Mouse (Mus musculus): ENCODE results near the gene Madcam1.
A peak's percentile ranks its signal among the peaks of the same experiment; 100 is the strongest.

Madcam1 gene

DNA sequence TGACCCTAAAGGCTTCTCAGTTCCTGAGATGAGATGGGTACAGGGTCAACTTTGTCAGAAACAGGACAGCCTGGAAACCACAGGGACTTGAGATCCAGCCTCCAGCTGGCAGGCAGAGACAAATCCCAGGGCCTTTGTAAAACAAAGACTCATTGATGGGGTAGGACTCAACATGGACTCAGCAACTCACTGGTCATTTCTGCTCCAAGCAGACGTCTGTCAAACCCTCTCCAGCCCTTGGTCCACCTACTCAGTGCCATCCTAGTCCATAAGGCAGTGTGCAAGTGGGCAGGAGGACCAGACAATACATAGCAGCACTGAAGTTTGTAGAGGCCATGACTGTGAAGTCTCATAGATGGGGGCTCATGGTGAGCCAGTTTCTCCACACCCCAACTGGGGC is 48.8 kb downstream of the Madcam1 start:
- no peak for DNase-seq

DNA sequence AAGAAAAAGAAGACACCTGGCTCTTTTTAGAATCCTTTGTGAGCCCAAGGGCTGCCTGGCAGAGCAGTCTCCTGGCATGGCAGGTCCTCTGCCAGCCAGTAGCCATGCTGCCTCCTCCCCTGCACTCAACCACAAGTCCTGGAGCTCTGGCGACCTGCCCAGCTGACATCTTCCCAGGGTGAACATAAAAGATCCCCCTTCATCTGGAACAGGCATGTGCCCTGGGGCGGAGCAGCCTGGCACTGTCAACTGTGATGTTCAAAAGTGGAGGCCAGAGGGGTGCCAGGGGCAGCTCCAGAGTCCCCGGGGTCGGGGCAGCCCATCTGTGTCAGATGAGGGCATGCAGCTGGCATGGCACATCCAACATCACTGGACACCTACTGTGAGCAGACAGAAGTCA is 50.6 kb downstream of the Madcam1 start:
- DNase-seq = no peak

DNA sequence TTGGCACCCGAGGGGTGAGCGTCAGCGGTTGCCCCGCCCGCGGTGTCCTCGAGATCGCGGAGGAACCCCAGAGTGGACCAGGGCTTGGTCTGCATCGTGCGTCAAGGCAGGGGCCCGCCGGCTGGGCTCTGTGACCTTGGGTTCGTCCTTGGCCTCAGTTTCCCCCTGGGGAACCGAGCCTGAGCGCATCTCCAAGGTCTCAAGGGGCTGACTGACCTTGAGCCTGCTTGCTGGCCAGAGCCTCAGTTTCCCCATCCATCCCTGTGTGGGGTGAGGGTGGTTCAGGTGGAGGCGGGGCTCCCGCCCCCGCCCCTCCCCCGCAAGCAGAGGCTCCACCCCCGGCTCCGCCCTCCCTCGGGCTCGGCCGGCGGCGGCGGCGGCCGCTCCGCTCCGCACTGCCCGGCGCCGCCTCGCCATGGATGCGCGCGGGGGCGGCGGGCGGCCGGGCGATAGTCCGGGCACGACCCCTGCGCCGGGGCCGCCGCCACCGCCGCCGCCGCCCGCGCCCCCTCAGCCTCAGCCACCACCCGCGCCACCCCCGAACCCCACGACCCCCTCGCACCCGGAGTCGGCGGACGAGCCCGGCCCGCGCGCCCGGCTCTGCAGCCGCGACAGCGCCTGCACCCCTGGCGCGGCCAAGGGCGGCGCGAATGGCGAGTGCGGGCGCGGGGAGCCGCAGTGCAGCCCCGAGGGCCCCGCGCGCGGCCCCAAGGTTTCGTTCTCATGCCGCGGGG is 52.1 kb downstream of the Madcam1 start, which contains the start of gene Hcn2:
Hcn2 (plus strand) TSS at position 381 of the 734 bp plus-strand sequence.
- peak; percentile 58 to 77 for DNase-seq

DNA sequence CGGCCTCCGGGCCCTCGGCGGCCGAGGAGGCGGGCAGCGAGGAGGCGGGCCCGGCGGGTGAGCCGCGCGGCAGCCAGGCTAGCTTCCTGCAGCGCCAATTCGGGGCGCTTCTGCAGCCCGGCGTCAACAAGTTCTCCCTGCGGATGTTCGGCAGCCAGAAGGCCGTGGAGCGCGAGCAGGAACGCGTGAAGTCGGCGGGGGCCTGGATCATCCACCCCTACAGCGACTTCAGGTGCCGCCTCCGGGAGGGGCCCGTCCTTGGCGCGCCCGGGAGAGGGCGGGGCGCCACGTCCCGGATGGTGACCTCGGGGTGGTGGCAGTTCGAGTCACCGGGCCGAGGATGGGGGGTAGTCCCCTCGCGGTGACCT is 52.6 kb downstream of the Madcam1 start:
- DNase-seq = peak; percentile 70 to 77

DNA sequence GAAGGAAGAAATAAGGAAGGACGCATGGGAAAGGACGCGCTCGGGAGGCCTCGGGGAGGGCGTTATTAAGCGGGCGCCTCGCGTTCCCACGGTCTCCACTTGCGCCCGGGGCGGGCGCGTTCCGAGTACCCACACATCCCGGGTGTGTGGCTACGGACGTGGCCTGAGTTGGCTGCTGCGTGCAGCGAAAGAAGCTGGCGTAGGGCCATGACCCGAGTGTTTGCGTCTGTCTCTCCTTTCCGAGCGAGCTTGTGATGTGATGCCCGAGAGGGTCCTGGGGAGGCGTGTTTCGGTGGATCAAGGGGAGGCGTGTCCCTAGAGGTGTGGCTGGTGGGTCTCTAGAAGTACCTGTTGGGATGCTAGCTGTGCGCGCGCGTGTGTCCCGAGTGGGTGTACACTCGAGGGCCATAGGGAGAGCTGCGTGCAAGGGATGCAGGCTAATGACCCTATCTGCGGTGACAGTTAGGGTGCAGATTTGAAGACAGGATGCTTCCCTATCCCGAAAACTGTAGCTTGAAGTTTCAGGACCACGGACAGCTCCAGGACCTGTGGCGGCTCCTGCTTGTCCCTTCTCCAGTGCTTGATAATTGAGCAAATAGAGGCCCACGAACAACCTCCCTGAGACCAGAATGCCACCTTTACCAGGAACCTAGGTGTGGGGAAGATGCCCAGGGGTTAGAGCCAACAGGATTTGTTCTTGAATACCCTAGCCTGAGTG is 53.4 kb downstream of the Madcam1 start:
- DNase-seq = peak in 1 of 2 experiments; percentile 63
